Comparison of ENCODE assay signal across 9 mouse cellular contexts in genomic region chr11:98497388-98498288, GRCm38 (mm10). TPM values are rescaled to one million over a fixed set of nuclear protein-coding genes. Genes with fewer than 3 reads are reported as not detected.
DNase-seq lines count a peak whose midpoint lies in the region.
"Had no signal": no experiment of that assay in that cellular context is flagged by ENCODE, and none has a peak within 500 bp of the region (broad histone marks: within the 10 kb centered on the region; RNA-seq: fewer than 3 reads in every experiment).

No protein-coding gene starts in this region.

- no peaks in the 10 kb centered on the region for H3K9me3 ChIP-seq in embryonic facial prominence, embryonic 10.5 days

- H3K36me3 ChIP-seq in embryonic facial prominence, embryonic 10.5 days (replicated peaks): no peaks in the 10 kb centered on the region

- 0 out of 2 replicates have a peak overlapping the region, but pooled peaks have one; percentile 18 for H3K4me3 ChIP-seq in embryonic facial prominence, embryonic 10.5 days

- DNase-seq in ovary, postnatal 10 days (ENCODE audit: low spot score): peak; percentile 7
- no peak for DNase-seq in ovary, adult 18-20 months (ENCODE audit: low spot score)
- peak; percentile 33 for DNase-seq in embryonic facial prominence, embryonic 10.5 days (ENCODE audit: low spot score)
- peak; percentile 13 to 27 for DNase-seq in kidney, postnatal 4 days
- peak; percentile 62 to 72 for DNase-seq in thymus, postnatal 36 days
- DNase-seq in adrenal gland, postnatal 25 days: no peak
- no peak for DNase-seq in right cerebral cortex, postnatal 36 days (ENCODE audit: low spot score in 2 of 2)

- WGBS in embryonic facial prominence, embryonic 10.5 days: 40% methylated on average over 22 of the region's 22 CpGs

- H3K4me1 ChIP-seq in embryonic facial prominence, embryonic 10.5 days: peaks cover 23% of the 10 kb centered on the region

- H3K27ac ChIP-seq in embryonic facial prominence, embryonic 10.5 days (replicated peaks): peak overlapping the region; percentile 67
- H3K27ac ChIP-seq: liver, embryonic 14.5 days had no signal

- H3K27me3 ChIP-seq in embryonic facial prominence, embryonic 10.5 days (replicated peaks; ENCODE audit: low read depth, poor library complexity, severe bottlenecking): peaks cover 27% of the 10 kb centered on the region

RNA-seq across cellular contexts. Expression of gene Ikzf3, which starts 48.2 kb away (rescaled TPM):
- polyA plus RNA-seq in embryonic facial prominence, embryonic 10.5 days (2016; fragmentation: Nextera tagmentation; extraction: Ambion mirVana): 0.05 and 0.13 TPM in 2 replicates
- 0.30 TPM in 1 of 2 replicates, not detected in the other for total RNA-seq in adrenal gland, postnatal 25 days (2021)

RNA-seq across cellular contexts. Expression of gene Grb7, which starts 51.4 kb away (rescaled TPM):
- 11.9 and 13.3 TPM in 2 replicates for polyA plus RNA-seq in embryonic facial prominence, embryonic 10.5 days (2016; fragmentation: Nextera tagmentation; extraction: Ambion mirVana)
- 1.0 TPM in 1 of 2 replicates, not detected in the other for total RNA-seq in adrenal gland, postnatal 25 days (2021)

RNA-seq across cellular contexts. Expression of gene Zpbp2, which starts 53.3 kb away (rescaled TPM):
- 0.20 and 0.47 TPM in 2 replicates for polyA plus RNA-seq in embryonic facial prominence, embryonic 10.5 days (2016; fragmentation: Nextera tagmentation; extraction: Ambion mirVana)
- 0.70 TPM in 1 of 2 replicates, not detected in the other for total RNA-seq in adrenal gland, postnatal 25 days (2021)
- polyA plus RNA-seq: stomach, embryonic 14.5 days had no signal

RNA-seq across cellular contexts. Expression of gene Mien1, which starts 58.8 kb away (rescaled TPM):
- polyA plus RNA-seq in embryonic facial prominence, embryonic 10.5 days (2016; fragmentation: Nextera tagmentation; extraction: Ambion mirVana): 83.5 and 85.9 TPM in 2 replicates
- 80.3 and 84.7 TPM in 2 replicates for total RNA-seq in adrenal gland, postnatal 25 days (2021)

Comparison
In these comparisons a context has a peak if more than half of its experiments do, and no peak if none do; other contexts are left out.
1. DNase-seq: peak in ovary, postnatal 10 days (single experiment), embryonic facial prominence, embryonic 10.5 days (single experiment), kidney, postnatal 4 days (2 of 2) and thymus, postnatal 36 days (2 of 2); none in ovary, adult 18-20 months (single experiment), adrenal gland, postnatal 25 days (single experiment) and right cerebral cortex, postnatal 36 days (0 of 2).